Mouse (Mus musculus): ENCODE measurements around the gene Tedc2.

The Tedc2 gene

GRCm38 (mm10) chr17:24220435-24221411 is at the start of gene Tedc2:
Gene Tedc2, minus strand, starts transcription at chr17:24220851.
- peak; percentile 90 for DNase-seq (ENCODE audit: low spot score)

- DNase-seq (ENCODE audit: low spot score): no peak
Measured at GRCm38 (mm10) chr17:24267133-24267532, 46.5 kb upstream of the Tedc2 start.

- DNase-seq (ENCODE audit: low spot score): no peak
Measured at GRCm38 (mm10) chr17:24264766-24265165, 44.1 kb upstream of the Tedc2 start.

GRCm38 (mm10) chr17:24260516-24260915 is 39.9 kb upstream of the Tedc2 start:
- DNase-seq (ENCODE audit: low spot score): no peak

- no peak for DNase-seq (ENCODE audit: low spot score)
Measured at GRCm38 (mm10) chr17:24259702-24260101, 39.1 kb upstream of the Tedc2 start.

GRCm38 (mm10) chr17:24258981-24259380 is 38.3 kb upstream of the Tedc2 start:
- DNase-seq (ENCODE audit: low spot score): no peak

- DNase-seq (ENCODE audit: low spot score): no peak
Measured at GRCm38 (mm10) chr17:24252329-24252728, 31.7 kb upstream of the Tedc2 start.

GRCm38 (mm10) chr17:24251320-24252069 is 30.8 kb upstream of the Tedc2 start, which contains the start of gene Ccnf:
Gene Ccnf, minus strand, starts transcription at chr17:24251484.
- DNase-seq (ENCODE audit: low spot score): peak; percentile 93

- DNase-seq (ENCODE audit: low spot score): no peak
Measured at GRCm38 (mm10) chr17:24250988-24251319, 30.3 kb upstream of the Tedc2 start.

- no peak for DNase-seq (ENCODE audit: low spot score)
Measured at GRCm38 (mm10) chr17:24248641-24249040, 28.0 kb upstream of the Tedc2 start.

GRCm38 (mm10) chr17:24244061-24244460 is 23.4 kb upstream of the Tedc2 start:
- DNase-seq (ENCODE audit: low spot score): no peak

GRCm38 (mm10) chr17:24243311-24243969 is 22.8 kb upstream of the Tedc2 start:
- no peak for DNase-seq (ENCODE audit: low spot score)

- no peak for DNase-seq (ENCODE audit: low spot score)
Measured at GRCm38 (mm10) chr17:24236921-24237320, 16.3 kb upstream of the Tedc2 start.

- no peak for DNase-seq (ENCODE audit: low spot score)
Measured at GRCm38 (mm10) chr17:24236479-24236878, 15.8 kb upstream of the Tedc2 start.

- DNase-seq (ENCODE audit: low spot score): no peak
Measured at GRCm38 (mm10) chr17:24227941-24228340, 7.3 kb upstream of the Tedc2 start.

- no peak for DNase-seq (ENCODE audit: low spot score)
Measured at GRCm38 (mm10) chr17:24226721-24227120, 6.1 kb upstream of the Tedc2 start.

- no peak for DNase-seq (ENCODE audit: low spot score)
Measured at GRCm38 (mm10) chr17:24225851-24226250, 5.2 kb upstream of the Tedc2 start.

- no peak for DNase-seq (ENCODE audit: low spot score)
Measured at GRCm38 (mm10) chr17:24224741-24225140, 4.1 kb upstream of the Tedc2 start.

GRCm38 (mm10) chr17:24223513-24223912 is 2.9 kb upstream of the Tedc2 start:
- DNase-seq (ENCODE audit: low spot score): no peak

GRCm38 (mm10) chr17:24222653-24223052 is 2.0 kb upstream of the Tedc2 start:
- no peak for DNase-seq (ENCODE audit: low spot score)

- DNase-seq (ENCODE audit: low spot score): no peak
Measured at GRCm38 (mm10) chr17:24216836-24217235, 3.8 kb downstream of the Tedc2 start.

- DNase-seq (ENCODE audit: low spot score): no peak
Measured at GRCm38 (mm10) chr17:24213186-24213585, 7.5 kb downstream of the Tedc2 start.
